Mouse (Mus musculus): ENCODE measurements at regions not wholly inside any gene's neighbourhood (a gene's known extent, or its start where the extent isn't known, plus 50 kb on each side); places are given as distances from the start of the nearest gene placed in this dataset.

GRCm38 (mm10) chr11:13885775-13886174 lies 713.3 kb upstream of the Pom121l12 start:
- ATAC-seq (replicated peaks; ENCODE audit: low FRiP score): peak; percentile 73
- H3K4me1 ChIP-seq: no peaks in the 10 kb centered on the region
- no peak overlapping the region for H3K4me3 ChIP-seq (replicated peaks)
- no peaks in the 10 kb centered on the region for H3K9me3 ChIP-seq (replicated peaks)
- no peak overlapping the region for H3K4me2 ChIP-seq
- H3K27me3 ChIP-seq: no peaks in the 10 kb centered on the region
- H3K9ac ChIP-seq: no peak overlapping the region
- no peaks in the 10 kb centered on the region for H3K36me3 ChIP-seq
- WGBS: 21% methylated on average over 3 of the region's 3 CpGs
- H3K27ac ChIP-seq: no peak overlapping the region

- no peak overlapping the region for H3K4me3 ChIP-seq (replicated peaks)
- no peak overlapping the region for H3K4me2 ChIP-seq
- H3K27ac ChIP-seq: no peak overlapping the region
- ATAC-seq (replicated peaks; ENCODE audit: low FRiP score): no peak
- H3K4me1 ChIP-seq: no peaks in the 10 kb centered on the region
- H3K36me3 ChIP-seq: no peaks in the 10 kb centered on the region
- H3K9ac ChIP-seq: no peak overlapping the region
- H3K27me3 ChIP-seq: no peaks in the 10 kb centered on the region
- H3K9me3 ChIP-seq (replicated peaks): no peaks in the 10 kb centered on the region
Observed at GRCm38 (mm10) chr11:13893301-13893700, 705.8 kb upstream of the Pom121l12 start.

Measured in kidney, embryonic 15.5 days (tissue).